Mouse (Mus musculus): ENCODE data around the gene Adgrg6. TPM values are rescaled to one million over a fixed set of nuclear protein-coding genes. Genes with fewer than 3 reads are reported as not detected.
A peak's percentile ranks its signal among the peaks of the same experiment; 100 is the strongest.

Gene Adgrg6
- polyA plus RNA-seq (2015; fragmentation: Nextera tagmentation; extraction: Ambion mirVana), result 5.0 and 6.2 TPM in 2 replicates

GRCm38 (mm10) chr10:14544941-14545717 is at the start of gene Adgrg6:
Gene Adgrg6 (minus strand): TSS chr10:14545659.
- Histone ChIP-seq H3K4me3 (peak within 1 kb of the TSS; percentile 81), H3K4me2 (peak within 1 kb of the TSS; percentile 100), H3K27ac (no peak within 1 kb of the TSS), H3K36me3 (no peaks in the 10 kb centered on the region), H3K4me1 (peaks cover 4% of the 10 kb centered on the region; the same call in 1 of the 2 replicates), H3K9me3 (no peaks in the 10 kb centered on the region), H3K27me3 (peaks cover 19% of the 10 kb centered on the region), H3K9ac (peak within 1 kb of the TSS; percentile 83)
- under 1% methylated on average over 81 of the region's 81 CpGs for WGBS
- peak; percentile 62; the same call in 1 of the 2 replicates for ATAC-seq (ENCODE audit: insufficient number of reproducible peaks, insufficient read depth, low FRiP score, low TSS enrichment, low read depth)

GRCm38 (mm10) chr10:14592215-14592614 is 46.8 kb upstream of the Adgrg6 start:
- no peaks in the 10 kb centered on the region for H3K9me3 ChIP-seq
- H3K9ac ChIP-seq, result no peak overlapping the region
- no peaks in the 10 kb centered on the region for H3K4me1 ChIP-seq
- H3K27ac ChIP-seq, result no peak overlapping the region
- no peaks in the 10 kb centered on the region for H3K36me3 ChIP-seq
- H3K4me2 ChIP-seq, result no peak overlapping the region
- WGBS, result 96% methylated on average over 1 of the region's 1 CpGs
- H3K4me3 ChIP-seq, result no peak overlapping the region
- no peaks in the 10 kb centered on the region for H3K27me3 ChIP-seq
- no peak for ATAC-seq (ENCODE audit: insufficient number of reproducible peaks, insufficient read depth, low FRiP score, low TSS enrichment, low read depth)

GRCm38 (mm10) chr10:14590816-14591215 is 45.4 kb upstream of the Adgrg6 start:
- Histone ChIP-seq H3K4me3 (no peak overlapping the region), H3K9me3 (no peaks in the 10 kb centered on the region), H3K4me1 (no peaks in the 10 kb centered on the region), H3K27ac (no peak overlapping the region), H3K4me2 (no peak overlapping the region), H3K9ac (no peak overlapping the region), H3K27me3 (no peaks in the 10 kb centered on the region), H3K36me3 (no peaks in the 10 kb centered on the region)
- ATAC-seq (ENCODE audit: insufficient number of reproducible peaks, insufficient read depth, low FRiP score, low TSS enrichment, low read depth), result no peak
- 90% methylated on average over 2 of the region's 2 CpGs for WGBS

GRCm38 (mm10) chr10:14589667-14590066 is 44.2 kb upstream of the Adgrg6 start:
- Histone ChIP-seq H3K4me1 (no peaks in the 10 kb centered on the region), H3K4me3 (no peak overlapping the region)

GRCm38 (mm10) chr10:14583496-14583895 is 38.0 kb upstream of the Adgrg6 start:
- Histone ChIP-seq H3K9ac (no peak overlapping the region), H3K9me3 (no peaks in the 10 kb centered on the region), H3K27ac (no peak overlapping the region), H3K36me3 (no peaks in the 10 kb centered on the region), H3K27me3 (no peaks in the 10 kb centered on the region), H3K4me2 (no peak overlapping the region), H3K4me1 (no peaks in the 10 kb centered on the region), H3K4me3 (no peak overlapping the region)
- ATAC-seq (ENCODE audit: insufficient number of reproducible peaks, insufficient read depth, low FRiP score, low TSS enrichment, low read depth), result no peak
- 90% methylated on average over 1 of the region's 1 CpGs for WGBS

More at GRCm38 (mm10) chr10:14589667-14590066, 44.2 kb upstream of the Adgrg6 start:
- no peak overlapping the region for H3K9ac ChIP-seq
- H3K27me3 ChIP-seq, result no peaks in the 10 kb centered on the region
- no peak for ATAC-seq (ENCODE audit: insufficient number of reproducible peaks, insufficient read depth, low FRiP score, low TSS enrichment, low read depth)
- no peaks in the 10 kb centered on the region for H3K36me3 ChIP-seq
- no peak overlapping the region for H3K4me2 ChIP-seq
- no peaks in the 10 kb centered on the region for H3K9me3 ChIP-seq
- 84% methylated on average over 6 of the region's 6 CpGs for WGBS
- H3K27ac ChIP-seq, result no peak overlapping the region

- no peak for ATAC-seq (ENCODE audit: insufficient number of reproducible peaks, insufficient read depth, low FRiP score, low TSS enrichment, low read depth)
- no peaks in the 10 kb centered on the region for H3K36me3 ChIP-seq
- H3K4me2 ChIP-seq, result no peak overlapping the region
- 49% methylated on average over 4 of the region's 4 CpGs for WGBS
- no peaks in the 10 kb centered on the region for H3K9me3 ChIP-seq
- no peak overlapping the region for H3K9ac ChIP-seq
- H3K4me3 ChIP-seq, result no peak overlapping the region
- peaks cover 18% of the 10 kb centered on the region for H3K4me1 ChIP-seq
- no peaks in the 10 kb centered on the region for H3K27me3 ChIP-seq
- peak overlapping the region; percentile 55 for H3K27ac ChIP-seq
These were observed 28.8 kb upstream of the Adgrg6 start for GRCm38 (mm10) chr10:14574255-14574654.

- Histone ChIP-seq H3K4me2 (no peak overlapping the region), H3K4me1 (peaks cover 18% of the 10 kb centered on the region), H3K36me3 (no peaks in the 10 kb centered on the region), H3K27ac (no peak overlapping the region), H3K9ac (no peak overlapping the region), H3K9me3 (no peaks in the 10 kb centered on the region), H3K27me3 (no peaks in the 10 kb centered on the region), H3K4me3 (no peak overlapping the region)
- no peak for ATAC-seq (ENCODE audit: insufficient number of reproducible peaks, insufficient read depth, low FRiP score, low TSS enrichment, low read depth)
These were observed 25.7 kb upstream of the Adgrg6 start for GRCm38 (mm10) chr10:14571143-14571542.

GRCm38 (mm10) chr10:14570616-14571015 is 25.2 kb upstream of the Adgrg6 start:
- Histone ChIP-seq H3K4me1 (peaks cover 18% of the 10 kb centered on the region), H3K4me3 (no peak overlapping the region), H3K27me3 (no peaks in the 10 kb centered on the region), H3K9ac (no peak overlapping the region), H3K27ac (no peak overlapping the region), H3K4me2 (no peak overlapping the region), H3K9me3 (no peaks in the 10 kb centered on the region), H3K36me3 (no peaks in the 10 kb centered on the region)
- ATAC-seq (ENCODE audit: insufficient number of reproducible peaks, insufficient read depth, low FRiP score, low TSS enrichment, low read depth), result no peak
- 6% methylated on average over 2 of the region's 2 CpGs for WGBS

- 0 out of 2 replicates have a peak overlapping the region, but pooled peaks have one; percentile 4 for H3K4me3 ChIP-seq
- no peak; the same call in 1 of the 2 replicates for ATAC-seq (ENCODE audit: insufficient number of reproducible peaks, insufficient read depth, low FRiP score, low TSS enrichment, low read depth)
- 27% methylated on average over 7 of the region's 7 CpGs for WGBS
These were observed 672 bp upstream of the Adgrg6 start for GRCm38 (mm10) chr10:14546111-14546551.

GRCm38 (mm10) chr10:14544608-14544940 is 885 bp downstream of the Adgrg6 start:
- Histone ChIP-seq H3K4me1 (peaks cover 4% of the 10 kb centered on the region; the same call in 1 of the 2 replicates), H3K9ac (peak overlapping the region; percentile 83), H3K4me3 (peak overlapping the region; percentile 81), H3K36me3 (no peaks in the 10 kb centered on the region), H3K9me3 (no peaks in the 10 kb centered on the region), H3K27ac (no peak overlapping the region), H3K4me2 (peak overlapping the region; percentile 100), H3K27me3 (peaks cover 19% of the 10 kb centered on the region)
- WGBS, result 8% methylated on average over 9 of the region's 9 CpGs
- 0 out of 2 replicates have a peak, but pooled peaks have one; percentile 28 for ATAC-seq (ENCODE audit: insufficient number of reproducible peaks, insufficient read depth, low FRiP score, low TSS enrichment, low read depth)

More at GRCm38 (mm10) chr10:14546111-14546551, 672 bp upstream of the Adgrg6 start:
- Histone ChIP-seq H3K27me3 (peaks cover 19% of the 10 kb centered on the region), H3K9me3 (no peaks in the 10 kb centered on the region), H3K4me1 (peaks cover 4% of the 10 kb centered on the region; the same call in 1 of the 2 replicates), H3K4me2 (peak overlapping the region; percentile 100), H3K27ac (no peak overlapping the region), H3K36me3 (no peaks in the 10 kb centered on the region), H3K9ac (no peak overlapping the region)

- H3K27ac ChIP-seq, result no peak overlapping the region
- H3K4me3 ChIP-seq, result peak overlapping the region; percentile 81; the same call in 1 of the 2 replicates
- H3K36me3 ChIP-seq, result no peaks in the 10 kb centered on the region
- peak overlapping the region; percentile 100 for H3K4me2 ChIP-seq
- no peak for ATAC-seq (ENCODE audit: insufficient number of reproducible peaks, insufficient read depth, low FRiP score, low TSS enrichment, low read depth)
- H3K9me3 ChIP-seq, result no peaks in the 10 kb centered on the region
- 65% methylated on average over 8 of the region's 8 CpGs for WGBS
- peaks cover 19% of the 10 kb centered on the region for H3K27me3 ChIP-seq
- H3K4me1 ChIP-seq, result peaks cover 4% of the 10 kb centered on the region; the same call in 1 of the 2 replicates
- H3K9ac ChIP-seq, result no peak overlapping the region
These were observed 1.9 kb downstream of the Adgrg6 start for GRCm38 (mm10) chr10:14543511-14544067.

- 84% methylated on average over 3 of the region's 3 CpGs for WGBS
- Histone ChIP-seq H3K27ac (no peak overlapping the region), H3K27me3 (no peaks in the 10 kb centered on the region), H3K9me3 (no peaks in the 10 kb centered on the region), H3K4me2 (no peak overlapping the region), H3K9ac (no peak overlapping the region), H3K36me3 (no peaks in the 10 kb centered on the region), H3K4me1 (no peaks in the 10 kb centered on the region), H3K4me3 (no peak overlapping the region)
- ATAC-seq (ENCODE audit: insufficient number of reproducible peaks, insufficient read depth, low FRiP score, low TSS enrichment, low read depth), result no peak
These were observed 8.4 kb downstream of the Adgrg6 start for GRCm38 (mm10) chr10:14537102-14537501.
